Mouse (Mus musculus) thymus, adult 2 months (tissue): Measurements from ENCODE around the gene Glb1l.

ENCODE experiments used
- CTCF ChIP-seq: fragments of 200-500 bp; IDR thresholded peaks from 2 replicates; pipeline ENCODE4 v1.5.1; 2012; ENCODE audit warnings: mild to moderate bottlenecking, control low read depth, low read length, moderate library complexity, borderline replicate concordance; ENCODE audit not compliant: control insufficient read depth, poor library complexity, insufficient read depth; ENCODE audit errors: extremely low read depth
- POLR2A ChIP-seq: fragments of 200-500 bp; IDR thresholded peaks from 2 replicates; pipeline ENCODE4 v1.6.1; 2012; ENCODE audit warnings: mild to moderate bottlenecking, low read length, control low read depth, moderate library complexity; ENCODE audit not compliant: control insufficient read depth, poor library complexity, insufficient read depth; ENCODE audit errors: extremely low read depth

- TF ChIP-seq CTCF (no peak), POLR2A (no peak)
Measured at GRCm38 (mm10) chr1:75214442-75214841, 3.8 kb upstream of the Glb1l start.
